Mouse (Mus musculus) retina, embryonic 14.5 days (tissue): ENCODE measurements around the gene Arhgap44.

Experiments
- DNase-seq: peaks from one replicate; pipeline ENCODE4 v3.0.0-alpha.2; 2015; ENCODE audit warnings: low spot score

Arhgap44 gene

GRCm38 (mm10) chr11:65006047-65006446 is 156.7 kb downstream of the Arhgap44 start:
- DNase-seq = no peak

GRCm38 (mm10) chr11:65004836-65005235 is 157.9 kb downstream of the Arhgap44 start:
- no peak for DNase-seq

- DNase-seq = no peak
Measured at GRCm38 (mm10) chr11:65003611-65004010, 159.2 kb downstream of the Arhgap44 start.

- DNase-seq = no peak
Measured at GRCm38 (mm10) chr11:65001729-65002128, 161.0 kb downstream of the Arhgap44 start.

GRCm38 (mm10) chr11:64999685-65000084 is 163.1 kb downstream of the Arhgap44 start:
- DNase-seq = no peak

- DNase-seq = no peak
Measured at GRCm38 (mm10) chr11:64998439-64998838, 164.3 kb downstream of the Arhgap44 start.

GRCm38 (mm10) chr11:64988556-64988955 is 174.2 kb downstream of the Arhgap44 start:
- DNase-seq = no peak

- DNase-seq = no peak
Measured at GRCm38 (mm10) chr11:64979489-64979845, 183.3 kb downstream of the Arhgap44 start.

GRCm38 (mm10) chr11:64978720-64979488 is 183.9 kb downstream of the Arhgap44 start, which contains the start of gene Elac2:
Gene Elac2 (plus strand): TSS chr11:64979038.
- peak; percentile 99 for DNase-seq

- no peak for DNase-seq
Measured at GRCm38 (mm10) chr11:64972418-64972817, 190.3 kb downstream of the Arhgap44 start.

GRCm38 (mm10) chr11:64971471-64971988 is 191.2 kb downstream of the Arhgap44 start:
- DNase-seq = no peak

- DNase-seq = peak; percentile 10
Measured at GRCm38 (mm10) chr11:64968939-64969342, 193.8 kb downstream of the Arhgap44 start.

GRCm38 (mm10) chr11:64968507-64968906 is 194.3 kb downstream of the Arhgap44 start:
- DNase-seq = peak; percentile 90

- DNase-seq = no peak
Measured at GRCm38 (mm10) chr11:64962629-64963028, 200.1 kb downstream of the Arhgap44 start.

- DNase-seq = peak; percentile 39
Measured at GRCm38 (mm10) chr11:64956962-64957729, 205.6 kb downstream of the Arhgap44 start.
